Mouse (Mus musculus): ENCODE measurements at regions not wholly inside any gene's neighbourhood (a gene's known extent, or its start where the extent isn't known, plus 50 kb on each side); places are given as distances from the start of the nearest gene placed in this dataset.

- ATAC-seq (replicated peaks in 1 of 2; ENCODE audit: insufficient read depth in 1 of 2, low FRiP score in 2 of 2, low TSS enrichment in 1 of 2, low read depth in 1 of 2, poor library complexity in 2 of 2, severe bottlenecking in 2 of 2) = peak; percentile 54 to 58
These were observed 533.9 kb downstream of the Zfy1 start for GRCm38 (mm10) chrY:263314-263713.

Measured in hematopoietic stem cell, adult 5-6 weeks (primary cell).